Mouse (Mus musculus): ENCODE measurements around the gene Hist1h4b. TPM values are rescaled to one million over a fixed set of nuclear protein-coding genes. Genes with fewer than 3 reads are reported as not detected.
A peak's percentile ranks its signal among the peaks of the same experiment; 100 is the strongest.
"Not testable (repeated sequence)": the region's sequence is repeated elsewhere in the genome, so short reads cannot be mapped to it uniquely, and the experiment has no call there.

Gene Hist1h4b
- polyA plus RNA-seq, 1 experiment from 2014 or later: 4.4 TPM

GRCm38 (mm10) chr13:23747892-23748288 lies 8.9 kb upstream of the Hist1h4b start:
- Histone ChIP-seq H3K4me2 (ENCODE audit: low read length) (peak overlapping the region; percentile 19; the same call in 1 of the 2 replicates), H3K36me3 (ENCODE audit: insufficient read depth, low read length) (no peaks in the 10 kb centered on the region), H3K9me3 (replicated peaks; ENCODE audit: low read length) (no peaks in the 10 kb centered on the region), H3K27me3 (ENCODE audit: insufficient read depth, low read length) (no peaks in the 10 kb centered on the region), H3K4me1 (replicated peaks; ENCODE audit: insufficient read depth, low read length) (peaks cover 11% of the 10 kb centered on the region), H3K4me3 (replicated peaks; ENCODE audit: low read depth, low read length) (no peak overlapping the region), H3K9ac (ENCODE audit: low read depth, low read length) (peak overlapping the region; percentile 18; the same call in 1 of the 2 replicates), H3K27ac (peak overlapping the region; percentile 55; the same call in 1 of the 2 replicates)
- ATAC-seq (replicated peaks; ENCODE audit: low FRiP score, low read depth) (no peak), DNase-seq (ENCODE audit: low spot score) (no peak)
- no peak for TF ChIP-seq CTCF (IDR thresholded peaks at IDR 0.05; ENCODE audit: low read depth)
- 11% methylated on average over 4 of the region's 4 CpGs for WGBS

GRCm38 (mm10) chr13:23749563-23750121 lies 7.2 kb upstream of the Hist1h4b start:
- DNase-seq (ENCODE audit: low spot score): no peak
- H3K4me2 ChIP-seq (ENCODE audit: low read length): no peak overlapping the region
- H3K4me3 ChIP-seq (replicated peaks; ENCODE audit: low read depth, low read length): no peak overlapping the region
- H3K4me1 ChIP-seq (replicated peaks; ENCODE audit: insufficient read depth, low read length): peaks cover 11% of the 10 kb centered on the region
- no peak overlapping the region for H3K27ac ChIP-seq
- no peaks in the 10 kb centered on the region for H3K27me3 ChIP-seq (ENCODE audit: insufficient read depth, low read length)
- TF ChIP-seq CTCF (IDR thresholded peaks at IDR 0.05; ENCODE audit: low read depth): no peak
- H3K9me3 ChIP-seq (replicated peaks; ENCODE audit: low read length): no peaks in the 10 kb centered on the region
- no peak overlapping the region for H3K9ac ChIP-seq (ENCODE audit: low read depth, low read length)
- 88% methylated on average over 5 of the region's 5 CpGs for WGBS
- H3K36me3 ChIP-seq (ENCODE audit: insufficient read depth, low read length): no peaks in the 10 kb centered on the region
- ATAC-seq (replicated peaks; ENCODE audit: low FRiP score, low read depth): no peak

GRCm38 (mm10) chr13:23750839-23751477 lies 5.9 kb upstream of the Hist1h4b start, which contains the start of gene Hist1h2ab:
TSS of gene Hist1h2ab (plus strand) at chr13:23751126.
- 0 out of 2 replicates have a peak, but pooled peaks have one; percentile 10 for TF ChIP-seq CTCF (IDR thresholded peaks at IDR 0.05; ENCODE audit: low read depth)

GRCm38 (mm10) chr13:23751478-23751956 lies 5.3 kb upstream of the Hist1h4b start:
- under 1% methylated on average over 11 of the region's 11 CpGs for WGBS
- Histone ChIP-seq H3K27me3 (ENCODE audit: insufficient read depth, low read length) (no peaks in the 10 kb centered on the region), H3K9me3 (replicated peaks; ENCODE audit: low read length) (no peaks in the 10 kb centered on the region), H3K36me3 (ENCODE audit: insufficient read depth, low read length) (no peaks in the 10 kb centered on the region), H3K4me1 (replicated peaks; ENCODE audit: insufficient read depth, low read length) (peaks cover 11% of the 10 kb centered on the region), H3K4me3 (replicated peaks; ENCODE audit: low read depth, low read length) (peak overlapping the region; percentile 26), H3K4me2 (ENCODE audit: low read length) (peak overlapping the region; percentile 52), H3K9ac (ENCODE audit: low read depth, low read length) (peak overlapping the region; percentile 48; the same call in 1 of the 2 replicates), H3K27ac (peak overlapping the region; percentile 92)
- no peak for TF ChIP-seq CTCF (IDR thresholded peaks at IDR 0.05; ENCODE audit: low read depth)
- DNase-seq (ENCODE audit: low spot score): peak; percentile 46
- no peak for ATAC-seq (replicated peaks; ENCODE audit: low FRiP score, low read depth)

More at GRCm38 (mm10) chr13:23750839-23751477, 5.9 kb upstream of the Hist1h4b start, which contains the start of gene Hist1h2ab:
- DNase-seq (ENCODE audit: low spot score): peak; percentile 97
- H3K4me3 ChIP-seq (replicated peaks; ENCODE audit: low read depth, low read length): peak within 1 kb of the TSS; percentile 26
- H3K9me3 ChIP-seq (replicated peaks; ENCODE audit: low read length); H3K36me3 ChIP-seq (ENCODE audit: insufficient read depth, low read length); H3K27me3 ChIP-seq (ENCODE audit: insufficient read depth, low read length): not testable (repeated sequence)
- WGBS: under 1% methylated on average over 25 of the region's 47 CpGs
- peak within 1 kb of the TSS; percentile 48; the same call in 1 of the 2 replicates for H3K9ac ChIP-seq (ENCODE audit: low read depth, low read length)
- 0 out of 2 replicates have a peak, but pooled peaks have one; percentile 37 for ATAC-seq (replicated peaks; ENCODE audit: low FRiP score, low read depth)
- peak within 1 kb of the TSS; percentile 52 for H3K4me2 ChIP-seq (ENCODE audit: low read length)
- H3K27ac ChIP-seq: peak within 1 kb of the TSS; percentile 92
- H3K4me1 ChIP-seq (replicated peaks; ENCODE audit: insufficient read depth, low read length): peaks cover 11% of the 10 kb centered on the region

GRCm38 (mm10) chr13:23752067-23752741 lies 4.6 kb upstream of the Hist1h4b start, which contains the start of gene Hist1h3b:
TSS of gene Hist1h3b (plus strand) at chr13:23752267.
- H3K36me3 ChIP-seq (ENCODE audit: insufficient read depth, low read length); H3K4me1 ChIP-seq (replicated peaks; ENCODE audit: insufficient read depth, low read length); H3K27me3 ChIP-seq (ENCODE audit: insufficient read depth, low read length); H3K9me3 ChIP-seq (replicated peaks; ENCODE audit: low read length): not testable (repeated sequence)
- peak; percentile 98 for DNase-seq (ENCODE audit: low spot score)
- peak within 1 kb of the TSS; percentile 92 for H3K27ac ChIP-seq
- WGBS: 1% methylated on average over 16 of the region's 47 CpGs
- peak within 1 kb of the TSS; percentile 48; the same call in 1 of the 2 replicates for H3K9ac ChIP-seq (ENCODE audit: low read depth, low read length)
- peak within 1 kb of the TSS; percentile 52 for H3K4me2 ChIP-seq (ENCODE audit: low read length)
- ATAC-seq (replicated peaks; ENCODE audit: low FRiP score, low read depth): peak; percentile 72
- H3K4me3 ChIP-seq (replicated peaks; ENCODE audit: low read depth, low read length): peak within 1 kb of the TSS; percentile 26

GRCm38 (mm10) chr13:23752742-23753172 lies 4.1 kb upstream of the Hist1h4b start:
- Histone ChIP-seq H3K36me3 (ENCODE audit: insufficient read depth, low read length) (no peaks in the 10 kb centered on the region), H3K4me2 (ENCODE audit: low read length) (peak overlapping the region; percentile 50), H3K4me3 (replicated peaks; ENCODE audit: low read depth, low read length) (peak overlapping the region; percentile 20; the same call in 1 of the 2 replicates), H3K4me1 (replicated peaks; ENCODE audit: insufficient read depth, low read length) (peaks cover 5% of the 10 kb centered on the region; the same call in 1 of the 2 replicates), H3K9ac (ENCODE audit: low read depth, low read length) (0 out of 2 replicates have a peak overlapping the region, but pooled peaks have one; percentile 2), H3K27ac (no peak overlapping the region; the same call in 1 of the 2 replicates), H3K9me3 (replicated peaks; ENCODE audit: low read length) (no peaks in the 10 kb centered on the region), H3K27me3 (ENCODE audit: insufficient read depth, low read length) (no peaks in the 10 kb centered on the region)
- WGBS: 6% methylated on average over 6 of the region's 6 CpGs
- TF ChIP-seq CTCF (IDR thresholded peaks at IDR 0.05; ENCODE audit: low read depth): no peak
- DNase-seq (ENCODE audit: low spot score): no peak
- ATAC-seq (replicated peaks; ENCODE audit: low FRiP score, low read depth): no peak

All from kidney, postnatal 0 days (tissue).